Mouse (Mus musculus) T-helper 2 cell (primary cell): Measurements from ENCODE around the gene Zfp385c.

Experiments
- in situ Hi-C: fragments of 300-600 bp; cut with MboI, MseI; formaldehyde crosslinking; loops from one replicate; pipeline ENCODE4 v1.15.1; 2025; ENCODE audit warnings: high pct_unique_total_duplicates

The Zfp385c gene

DNA sequence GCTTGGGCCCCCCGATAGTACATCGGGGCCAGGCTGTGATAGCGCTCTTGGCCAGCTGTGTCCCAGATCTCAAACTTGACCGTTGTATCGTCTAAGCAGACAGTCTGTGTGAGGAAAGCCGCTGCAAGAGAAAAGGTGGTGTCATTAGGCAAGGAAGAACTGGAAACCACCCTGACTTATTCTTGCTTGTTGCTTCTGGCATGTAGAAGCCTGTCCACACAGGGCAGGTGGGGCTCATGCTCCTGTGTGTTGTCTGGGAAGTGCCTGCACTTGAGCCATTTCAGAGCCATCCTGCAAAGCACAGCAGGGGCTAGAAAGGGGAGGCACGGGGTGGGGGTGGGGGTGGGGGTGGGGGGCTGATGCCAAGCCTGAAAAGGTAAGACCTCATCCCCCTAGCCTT is 26.2 kb upstream of the Zfp385c start:
- in situ Hi-C loops = no loop called here

DNA sequence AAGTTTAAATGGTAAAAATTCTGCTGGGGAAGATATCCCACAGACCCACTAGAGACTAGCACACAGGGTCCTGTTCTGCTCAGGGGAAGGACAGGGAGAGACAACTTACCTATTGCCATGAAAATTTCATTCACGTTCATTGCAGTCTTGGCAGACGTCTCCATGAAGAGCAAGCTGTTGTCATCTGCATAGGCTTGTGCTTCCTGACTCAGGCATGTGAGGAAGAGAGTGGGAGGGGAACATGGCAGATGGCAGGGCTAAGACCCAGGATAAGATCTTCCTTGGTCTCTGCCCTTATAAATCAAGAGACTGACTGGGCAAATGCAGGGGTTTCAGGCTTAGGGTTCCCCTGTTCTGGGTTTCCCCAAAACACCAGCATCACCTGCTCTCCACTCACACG is 24.4 kb upstream of the Zfp385c start:
- in situ Hi-C loops = no loop called here

DNA sequence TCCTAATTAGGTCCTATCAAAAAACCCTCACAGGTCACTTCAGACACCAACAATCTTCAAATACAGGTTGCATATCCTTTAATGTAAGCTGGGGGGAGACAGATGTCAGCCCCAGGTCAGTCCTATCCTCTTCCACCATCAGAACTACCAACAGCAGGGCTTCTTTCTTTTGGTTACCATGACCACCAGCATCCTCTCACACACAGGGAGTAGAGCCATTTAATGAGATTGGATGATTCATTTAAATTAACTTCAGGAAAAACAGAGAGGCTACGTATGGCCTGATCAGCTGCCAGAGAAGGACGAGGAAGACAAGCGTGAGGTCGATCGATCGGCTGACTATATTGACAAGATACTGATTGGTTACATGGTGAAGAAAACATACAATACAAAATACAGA is 22.7 kb upstream of the Zfp385c start:
- in situ Hi-C loops = no loop called here

DNA sequence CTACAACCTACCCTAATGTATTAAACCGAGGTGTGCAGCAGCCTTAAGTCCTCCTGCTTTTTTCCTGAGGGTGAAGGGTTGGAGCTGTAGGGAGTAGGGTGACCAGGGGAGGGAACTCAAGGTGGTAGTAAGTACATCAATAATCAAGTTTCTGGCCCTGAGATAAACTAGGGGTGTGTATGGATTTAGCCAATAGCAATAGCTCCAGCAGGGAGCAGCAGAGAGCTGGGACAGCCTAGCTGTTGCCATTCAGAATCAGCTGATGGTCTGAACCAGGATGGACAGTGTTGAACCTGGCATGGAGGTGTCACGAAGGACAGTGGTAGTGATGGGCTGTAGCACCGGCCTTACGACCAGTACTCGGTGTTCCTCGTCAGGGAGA is 22.3 kb upstream of the Zfp385c start:
- in situ Hi-C loops = no loop called here

DNA sequence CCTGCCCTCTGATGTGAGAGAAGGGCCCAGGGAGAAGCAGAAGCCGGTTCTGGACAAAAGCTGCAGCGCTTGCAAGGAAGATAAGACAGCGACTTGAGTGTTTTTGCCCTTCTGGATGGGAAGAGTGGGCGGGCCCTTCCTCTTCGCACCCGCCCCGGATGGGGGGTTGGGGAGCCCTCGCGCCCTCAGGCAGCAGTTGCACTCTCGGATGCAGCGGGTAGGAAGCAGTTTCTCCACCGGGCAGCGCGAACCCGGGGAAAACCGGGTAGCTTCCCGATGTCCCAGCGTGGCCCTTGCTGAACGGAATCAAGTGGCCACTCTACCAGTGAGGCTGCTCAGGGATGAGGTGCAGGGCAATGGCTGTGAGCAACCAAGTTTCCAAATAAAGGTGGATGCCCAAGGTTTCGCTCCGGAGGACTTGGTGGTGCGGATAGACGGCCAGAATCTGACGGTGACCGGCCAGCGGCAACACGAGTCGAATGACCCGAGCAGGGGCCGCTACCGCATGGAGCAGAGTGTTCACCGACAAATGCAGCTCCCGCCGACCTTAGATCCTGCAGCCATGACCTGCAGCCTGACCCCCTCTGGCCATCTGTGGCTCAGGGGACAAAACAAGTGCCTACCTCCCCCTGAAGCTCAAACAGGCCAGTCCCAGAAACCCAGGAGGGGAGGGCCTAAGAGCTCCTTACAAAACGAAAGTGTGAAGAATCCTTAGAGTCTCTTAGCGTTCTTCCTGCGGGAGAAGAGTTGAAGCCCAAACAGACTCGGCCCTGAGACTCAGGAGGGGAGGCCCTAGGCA is 21.7 kb upstream of the Zfp385c start, which contains the start of gene Hspb9:
Hspb9 (plus strand) TSS at position 116 of the 799 bp plus-strand sequence.
- in situ Hi-C loops = no loop called here

DNA sequence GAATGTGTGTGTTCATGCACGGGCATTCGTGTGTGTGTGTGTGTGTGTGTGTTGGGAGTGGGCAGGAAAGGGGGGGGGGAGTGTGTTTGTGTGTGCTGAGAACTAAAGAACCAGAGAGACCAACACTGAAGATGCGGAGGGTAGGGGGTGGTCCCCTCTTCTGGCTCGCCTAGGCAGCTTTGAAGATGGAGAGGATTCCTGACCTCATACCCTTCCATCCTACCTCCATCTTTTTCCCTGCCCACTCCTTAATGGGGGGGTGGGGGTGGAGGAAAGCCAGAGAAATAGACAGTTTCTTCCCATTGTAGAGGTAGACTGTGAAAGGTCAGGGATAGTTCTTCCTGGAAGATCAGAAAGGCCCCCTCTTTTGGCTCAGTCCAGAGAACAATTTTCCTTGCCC is 20.9 kb upstream of the Zfp385c start:
- in situ Hi-C loops = no loop called here

DNA sequence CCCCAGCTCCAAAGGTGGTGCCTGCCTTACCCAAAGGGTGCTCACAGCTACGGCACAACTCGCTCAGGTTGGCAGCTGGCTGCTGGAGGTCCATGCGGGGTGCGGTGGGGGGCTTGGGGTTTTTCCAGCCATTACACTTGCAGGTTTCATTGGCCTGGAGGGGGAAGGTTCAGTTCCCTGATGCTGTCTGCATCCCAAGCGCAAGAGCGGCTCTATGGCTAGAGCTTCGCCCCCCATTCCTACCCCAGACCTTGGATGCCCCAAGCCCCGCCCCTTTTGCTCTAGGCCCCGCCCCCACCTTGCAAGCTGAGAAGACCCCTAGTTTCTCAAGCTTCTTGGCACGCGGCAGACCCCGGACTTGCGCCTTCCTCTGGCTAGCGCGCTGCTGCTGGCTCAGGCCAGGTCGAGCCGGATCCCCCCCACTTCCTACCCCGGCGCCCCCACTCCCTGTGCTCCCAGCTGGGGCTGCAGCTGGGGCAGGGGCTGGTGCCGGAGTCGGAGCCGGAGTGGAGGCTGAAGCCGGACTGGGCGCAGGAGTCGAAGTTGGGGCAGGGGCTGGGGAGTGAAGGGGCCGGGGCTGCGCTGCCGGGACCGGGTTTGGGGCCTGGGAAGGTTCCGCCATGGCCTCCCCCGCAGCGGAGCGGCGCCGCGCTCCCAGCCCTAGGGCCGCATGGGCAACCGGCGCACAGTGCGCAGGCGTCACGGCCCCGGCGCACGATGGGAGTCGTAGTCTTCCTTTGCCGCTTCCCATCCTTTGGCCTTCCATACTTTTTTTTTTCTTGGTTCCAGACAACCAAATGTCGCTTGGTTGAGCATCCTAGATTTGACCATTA is 19.7 kb upstream of the Zfp385c start, which contains the start of gene Kat2a:
Kat2a (minus strand) TSS at position 683 of the 833 bp plus-strand sequence.
- in situ Hi-C loops = no loop called here

DNA sequence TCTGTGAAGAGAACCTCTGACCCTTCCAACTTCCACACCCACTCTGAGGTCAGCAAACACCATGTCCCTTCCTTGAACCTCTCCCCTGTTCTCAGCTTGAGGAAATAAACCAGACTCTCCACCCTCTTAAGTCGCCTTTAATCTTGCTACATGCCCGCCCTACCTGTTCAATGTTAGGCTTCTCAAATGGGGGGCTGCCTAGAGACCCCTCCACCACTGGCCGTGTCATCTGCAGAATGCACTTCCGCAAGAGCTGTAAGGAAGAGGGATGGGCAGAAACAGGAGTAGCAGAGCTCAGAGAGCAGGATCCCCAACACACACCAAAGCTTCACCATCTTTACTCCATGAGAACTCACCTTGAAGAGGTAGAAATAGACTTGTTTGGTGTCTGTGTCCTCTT is 18.7 kb upstream of the Zfp385c start:
- in situ Hi-C loops = no loop called here

DNA sequence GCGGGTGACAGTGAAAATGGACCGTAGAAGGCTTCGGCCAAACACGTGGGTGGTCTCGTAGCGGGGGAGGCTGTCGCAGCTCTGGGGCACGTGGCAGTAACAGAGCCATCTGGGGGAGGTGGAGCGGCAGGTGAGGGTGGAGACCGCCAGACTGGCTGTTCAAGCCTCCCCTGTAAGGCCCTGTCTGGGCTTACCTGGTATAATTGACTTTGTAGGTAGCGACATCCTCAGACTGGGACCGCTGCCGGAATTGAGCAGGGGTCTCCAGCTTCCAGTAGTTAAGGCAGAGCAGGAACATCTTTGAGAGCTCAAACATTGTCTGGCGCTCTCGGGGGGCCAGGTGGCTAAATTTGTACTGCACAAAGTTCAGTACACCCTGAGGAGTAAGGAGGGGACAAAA is 18.3 kb upstream of the Zfp385c start:
- in situ Hi-C loops = no loop called here

DNA sequence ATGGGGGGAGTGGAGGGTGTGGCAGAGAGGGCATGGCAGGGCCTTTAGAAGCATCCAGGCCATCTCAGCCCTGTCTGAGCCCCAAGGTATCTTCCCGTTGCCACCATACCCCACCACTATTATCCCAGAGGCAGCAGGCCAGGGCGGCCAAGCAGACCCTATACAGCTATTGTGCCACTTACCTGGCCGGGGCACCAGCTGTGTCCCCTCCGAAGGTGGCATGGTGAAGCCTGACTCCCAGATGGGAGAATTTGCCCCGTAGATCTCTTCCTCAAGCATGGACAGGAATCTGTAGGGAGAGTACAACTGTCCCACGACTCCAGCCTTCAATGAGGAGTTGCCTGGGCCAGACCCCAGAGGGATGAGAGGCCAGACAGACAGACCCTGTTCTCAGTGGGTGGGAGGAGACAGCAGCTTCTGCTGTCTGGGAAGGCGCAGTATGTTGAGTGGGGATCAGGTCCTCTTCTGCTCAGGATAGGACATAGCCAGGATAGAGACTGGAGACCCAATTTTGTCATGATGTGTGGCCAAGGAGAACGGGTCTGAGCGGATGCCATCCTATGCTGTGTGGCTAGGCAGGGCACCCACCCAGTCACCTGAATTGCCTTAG is 17.1 kb upstream of the Zfp385c start:
- in situ Hi-C loops = loop anchor here (5.0 kb wide), 1 partner anchor 137 kb away; the partner anchor contains the start of gene Cnp

DNA sequence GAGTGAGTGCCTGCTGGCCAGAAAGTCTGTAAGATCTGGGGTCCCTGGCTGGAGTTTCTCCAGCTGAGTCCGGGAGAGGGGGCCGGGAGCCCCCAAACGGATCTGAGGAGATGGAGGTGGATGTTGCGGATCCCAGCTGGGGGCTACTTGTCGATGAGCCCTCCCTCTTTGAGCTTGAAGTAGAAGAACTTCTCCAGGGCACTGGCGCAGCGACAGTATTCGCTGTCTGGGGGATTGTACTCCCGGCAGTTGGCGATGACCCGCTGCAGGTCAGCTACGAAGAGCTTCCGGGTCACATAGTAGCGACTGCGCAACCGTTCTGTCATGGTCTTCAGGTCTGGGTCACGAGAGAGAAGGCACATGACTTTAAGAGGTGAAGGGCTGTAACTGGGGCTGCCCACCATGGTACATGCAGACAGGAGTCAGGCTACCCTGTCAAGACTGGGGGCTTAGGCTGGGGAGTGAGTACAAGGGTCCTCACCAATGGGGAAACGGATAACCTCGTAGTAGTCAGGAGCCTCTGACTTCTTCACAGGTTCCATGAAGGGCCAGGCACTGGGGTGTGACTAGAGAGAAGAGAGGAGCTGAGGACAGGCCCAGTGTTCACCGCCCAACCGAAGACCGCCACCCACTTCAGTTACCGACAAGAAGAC is 13.0 kb upstream of the Zfp385c start:
- in situ Hi-C loops = loop anchor here (5.0 kb wide), 1 partner anchor 133 kb away; the partner anchor contains the start of gene Cnp

DNA sequence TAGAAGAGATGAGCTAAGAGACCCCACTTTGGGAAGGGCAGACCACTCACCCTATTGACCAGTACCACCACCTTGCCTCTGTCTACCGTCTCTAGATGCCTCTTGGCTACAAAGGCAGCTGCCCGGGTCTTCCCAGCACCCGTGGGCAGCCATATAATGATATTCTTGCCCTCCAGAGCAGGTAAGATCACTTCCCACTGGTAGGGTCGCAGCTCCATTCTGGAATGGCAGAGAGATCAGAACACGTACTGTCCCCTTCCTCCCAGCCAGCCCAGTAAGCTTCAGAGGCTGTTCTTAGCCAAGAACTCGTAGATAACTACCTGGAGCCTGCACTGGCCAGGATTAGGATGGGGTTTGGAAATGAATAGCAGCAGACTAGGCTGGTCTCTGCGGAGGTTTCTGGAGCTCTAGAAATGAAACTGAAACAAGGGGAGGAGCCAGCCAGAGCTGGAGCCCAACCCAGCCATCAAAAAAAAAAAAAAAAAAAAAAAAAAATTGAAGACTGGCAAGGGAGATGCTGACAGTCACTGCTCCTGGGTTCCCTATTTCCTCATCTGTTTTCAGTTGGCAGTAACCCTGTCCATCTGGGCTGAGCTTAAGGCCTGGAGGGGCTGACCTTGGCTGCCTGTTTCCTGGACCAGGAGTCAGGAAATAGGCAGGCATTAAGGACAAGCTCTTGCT is 11.7 kb upstream of the Zfp385c start, which contains the start of gene Dhx58:
Dhx58 (minus strand) TSS at position 421 of the 681 bp plus-strand sequence.
- in situ Hi-C loops = no loop called here

DNA sequence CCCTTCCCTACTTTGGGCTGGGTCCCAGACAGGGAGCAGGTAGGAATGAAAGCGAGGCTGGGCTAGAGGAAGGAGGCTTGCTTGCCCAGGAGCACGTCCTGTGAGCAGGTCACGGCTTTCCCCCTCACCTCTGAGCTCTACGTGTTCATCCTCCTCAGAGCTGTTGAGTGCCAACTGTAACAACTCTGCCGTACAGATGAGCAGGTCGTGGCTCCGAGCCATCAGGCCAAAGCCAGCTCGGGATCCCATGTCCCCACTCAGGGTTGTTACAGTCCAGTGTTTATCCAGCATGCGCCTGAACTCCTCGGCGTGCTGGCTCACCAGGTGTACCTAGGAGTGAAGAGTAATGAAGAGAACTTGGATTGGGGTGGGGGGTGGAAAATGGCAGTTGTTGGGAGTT is 11.1 kb upstream of the Zfp385c start:
- in situ Hi-C loops = no loop called here

DNA sequence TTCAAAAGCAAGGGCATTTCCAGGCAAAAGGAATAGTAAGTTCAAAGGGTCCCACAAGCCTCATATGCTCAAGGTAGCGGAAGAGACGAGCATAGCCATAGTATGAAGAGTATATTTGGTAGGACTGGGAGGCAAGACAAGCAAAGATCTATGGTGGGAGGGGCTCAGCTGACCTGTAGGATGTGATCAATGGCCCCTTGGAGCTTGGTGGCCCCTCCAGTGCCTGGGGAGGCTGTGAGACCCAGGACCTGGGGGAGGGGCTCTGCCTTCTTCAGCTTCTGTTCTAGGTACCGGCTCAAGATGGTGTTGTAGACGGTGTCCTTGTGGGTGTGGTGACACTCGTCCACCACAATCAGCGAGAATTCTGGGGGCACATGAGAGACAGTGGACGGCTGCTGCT is 10.7 kb upstream of the Zfp385c start:
- in situ Hi-C loops = no loop called here

DNA sequence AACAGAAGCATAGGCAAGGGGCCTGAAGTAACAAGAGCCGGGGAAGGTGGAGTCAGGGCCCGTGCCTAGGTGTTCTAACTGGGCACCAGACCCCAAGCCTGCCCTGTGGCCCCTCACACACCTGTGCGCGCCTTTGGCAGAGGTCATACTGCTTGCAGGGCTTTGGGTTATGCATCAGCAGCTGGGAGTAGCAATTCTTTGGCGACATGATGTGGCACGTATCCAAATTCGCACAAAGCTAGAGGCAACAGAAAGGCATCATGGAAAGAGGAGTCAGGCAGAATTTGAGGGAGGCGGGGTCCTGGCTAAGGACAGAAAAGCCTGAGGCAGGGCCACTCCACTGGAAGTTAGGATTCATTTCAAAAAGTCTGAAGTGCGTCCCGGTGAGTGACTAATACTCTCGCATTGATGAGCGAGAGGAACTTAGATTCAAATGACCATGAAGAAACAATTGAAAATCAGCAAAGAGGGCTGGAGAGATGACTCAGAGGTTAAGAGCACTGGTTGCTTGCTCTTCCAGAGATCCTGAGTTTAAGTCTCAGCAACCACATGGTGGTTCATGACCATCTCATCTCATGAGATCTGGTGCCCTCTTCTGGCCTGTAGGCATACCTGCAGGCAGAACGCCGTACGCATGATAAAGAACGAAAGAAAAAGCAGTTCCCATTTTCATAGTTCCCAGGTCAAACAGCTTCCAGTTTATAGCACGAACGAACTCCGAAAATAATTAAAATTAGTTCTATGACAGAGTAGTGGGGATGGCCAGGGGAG is 10.0 kb upstream of the Zfp385c start:
- in situ Hi-C loops = no loop called here

DNA sequence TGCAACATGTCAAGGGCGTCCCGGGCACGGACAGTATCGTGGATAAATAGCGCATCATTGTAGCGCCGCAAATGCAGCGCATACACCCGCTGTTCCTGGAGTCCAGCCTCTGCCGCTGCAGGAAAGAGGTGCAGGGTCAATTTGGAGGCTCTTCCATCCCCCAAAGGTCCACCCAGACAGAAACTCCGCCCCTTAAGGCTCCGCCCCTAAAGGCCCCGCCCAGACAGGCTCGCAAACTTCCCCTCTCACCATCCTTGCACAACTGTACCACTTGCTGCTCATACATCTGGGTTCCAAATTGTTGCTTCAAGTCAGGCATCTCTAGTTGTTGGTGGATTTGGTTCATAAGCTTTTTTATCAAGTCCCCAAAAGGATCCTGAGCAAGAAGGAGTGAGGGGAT is 9.0 kb upstream of the Zfp385c start:
- in situ Hi-C loops = no loop called here

DNA sequence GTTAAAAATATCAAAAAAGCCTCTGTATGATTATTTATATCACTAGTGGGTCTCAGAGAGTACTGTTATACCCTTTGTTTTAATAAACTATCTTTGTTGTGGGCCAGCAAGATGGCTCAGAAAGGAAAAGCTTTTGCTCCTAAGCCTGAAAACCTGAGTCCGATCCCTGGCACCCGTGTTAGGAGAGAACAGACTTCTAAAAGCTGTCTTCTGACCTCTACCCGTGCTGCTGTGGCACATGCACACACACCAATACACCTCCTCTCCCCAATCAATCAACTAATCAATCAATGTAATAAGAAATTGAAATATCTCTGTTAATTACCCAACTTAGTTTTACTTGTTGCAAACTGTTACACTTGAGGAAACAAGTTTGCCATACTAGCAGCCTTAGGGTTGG is 8.5 kb upstream of the Zfp385c start:
- in situ Hi-C loops = no loop called here

DNA sequence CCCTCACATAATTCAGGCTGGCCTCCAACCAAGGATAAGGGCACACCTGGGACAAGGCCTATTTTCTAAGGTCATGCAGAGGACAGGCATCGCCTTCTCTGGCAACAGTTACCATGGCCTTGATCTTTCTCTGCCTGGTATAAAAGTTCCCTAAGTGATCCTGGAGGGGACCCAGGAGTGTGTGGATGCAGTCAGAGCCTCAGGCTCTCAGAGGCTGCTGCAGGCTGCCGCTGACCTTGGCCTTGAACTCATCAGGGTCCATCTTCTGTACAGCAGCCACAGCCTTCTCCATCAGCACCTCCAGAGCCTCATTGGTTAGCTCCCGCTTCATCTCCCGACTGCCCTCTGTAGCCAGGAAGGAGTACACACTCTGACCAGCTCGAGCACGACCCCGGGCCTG is 5.7 kb upstream of the Zfp385c start:
- in situ Hi-C loops = no loop called here

DNA sequence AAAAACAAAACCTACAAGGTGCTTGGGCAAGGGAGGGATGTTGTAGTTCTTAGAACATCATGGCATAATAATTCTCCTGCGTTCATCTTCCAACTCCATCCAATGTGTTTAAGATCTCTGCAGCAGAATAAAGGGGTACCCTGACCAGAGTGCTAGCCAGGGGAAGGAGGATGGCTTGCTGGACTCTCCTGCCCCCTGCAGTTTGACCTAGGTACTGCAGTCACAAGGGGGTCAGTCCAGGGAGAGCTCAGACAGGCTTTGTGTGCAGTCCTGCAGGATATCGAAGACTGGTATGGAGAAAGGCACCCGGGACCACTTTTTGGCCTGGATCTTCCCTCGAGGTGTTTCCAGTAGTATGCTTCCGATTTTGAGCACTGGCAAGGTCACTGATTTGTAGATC is 2.7 kb upstream of the Zfp385c start:
- in situ Hi-C loops = no loop called here

DNA sequence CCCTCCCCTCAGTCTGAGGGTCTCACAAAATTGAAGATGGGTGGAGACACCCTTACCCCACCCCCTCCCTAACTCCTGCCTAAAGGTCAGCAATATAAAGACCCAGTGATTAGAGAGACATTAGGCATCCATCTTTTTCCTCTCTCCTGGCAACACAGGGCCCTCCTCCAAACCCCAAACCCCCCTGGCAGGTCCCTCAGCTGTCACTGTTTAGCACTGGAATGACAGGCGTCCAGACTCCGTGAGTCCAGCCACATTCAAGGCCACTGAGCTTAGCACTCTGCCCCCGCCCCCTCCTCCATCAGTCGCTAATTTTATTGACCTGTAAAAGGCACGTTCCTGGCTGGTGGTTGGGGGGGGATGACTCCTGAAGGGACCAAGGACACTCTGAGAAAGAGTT is 899 bp upstream of the Zfp385c start:
- in situ Hi-C loops = no loop called here
